Mouse (Mus musculus) MEL (cell line): ENCODE results near the gene Gpha2. TPM values are rescaled to one million over a fixed set of nuclear protein-coding genes. Genes with fewer than 3 reads are reported as not detected.

Experiments
- DNase-seq: peaks from one replicate; pipeline ENCODE4 v3.0.0; 2011; ENCODE audit warnings: low read depth, low spot score
- H3K27ac ChIP-seq: 2 replicates; pipeline ENCODE4 v1.5.1; 2012; ENCODE audit warnings: low read depth, mild to moderate bottlenecking, control low read depth, low read length, moderate library complexity; ENCODE audit not compliant: control insufficient read depth
- H3K27me3 ChIP-seq, 2 experiments: fragments of 150-350 bp in 1 of 2; sonication (generic) in 1 of 2; 2 replicates each; pipeline ENCODE4 v1.6.1; 2012; ENCODE audit warnings: low read length in 2 of 2, mild to moderate bottlenecking in 2 of 2, improper control_type of control experiment in 1 of 2, moderate library complexity in 1 of 2; ENCODE audit not compliant: insufficient read depth in 2 of 2, control insufficient read depth in 1 of 2
- H3K36me3 ChIP-seq, 2 experiments: 2 replicates each; pipeline ENCODE4 v1.6.1; 2012 to 2014; ENCODE audit warnings: low read length in 2 of 2, improper control_type of control experiment in 1 of 2, inconsistent platforms in 1 of 2, mild to moderate bottlenecking in 1 of 2; ENCODE audit not compliant: insufficient read depth in 2 of 2, control insufficient read depth in 1 of 2
- H3K4me1 ChIP-seq, 2 experiments: fragments of 150-350 bp in 1 of 2; sonication (generic) in 1 of 2; 2 replicates each; pipeline ENCODE4 v1.6.1; 2012; ENCODE audit warnings: low read length in 2 of 2, improper control_type of control experiment in 1 of 2, mild to moderate bottlenecking in 1 of 2; ENCODE audit not compliant: insufficient read depth in 2 of 2, control insufficient read depth in 1 of 2
- H3K4me3 ChIP-seq, 2 experiments: fragments of 150-350 bp in 1 of 2; sonication (generic) in 1 of 2; 2 replicates each; pipeline ENCODE4 v1.5.1; 2012; ENCODE audit warnings: low read depth in 2 of 2, low read length in 2 of 2, mild to moderate bottlenecking in 2 of 2, moderate library complexity in 2 of 2, control low read depth in 1 of 2, improper control_type of control experiment in 1 of 2; ENCODE audit not compliant: control insufficient read depth in 1 of 2, insufficient read depth in 1 of 2
- H3K79me2 ChIP-seq: 2 replicates; pipeline ENCODE4 v1.6.1; 2012; ENCODE audit warnings: mild to moderate bottlenecking, low read length, moderate library complexity; ENCODE audit not compliant: control insufficient read depth, poor library complexity, insufficient read depth
- H3K9ac ChIP-seq: 2 replicates; pipeline ENCODE4 v1.6.1; 2012; ENCODE audit warnings: low read depth, mild to moderate bottlenecking, control low read depth, low read length, moderate library complexity; ENCODE audit not compliant: control insufficient read depth, poor library complexity, severe bottlenecking
- H3K9me3 ChIP-seq: fragments of 150-350 bp; sonication (generic); replicated peaks from 2 replicates; pipeline ENCODE4 v1.6.1; 2012; ENCODE audit warnings: mild to moderate bottlenecking, low read length, improper control_type of control experiment, moderate library complexity; ENCODE audit not compliant: insufficient read depth
- CHD1 ChIP-seq: IDR thresholded peaks from 2 replicates; pipeline ENCODE4 v1.6.1; 2012; ENCODE audit warnings: low read depth, mild to moderate bottlenecking, inconsistent platforms, low read length, improper control_type of control experiment
- CTCF ChIP-seq, 3 experiments: IDR thresholded peaks in 2 of 3; conservative IDR thresholded peaks in 1 of 3; 2 replicates each; pipeline ENCODE4 v1.5.1; 2011 to 2012; ENCODE audit warnings: low read length in 3 of 3, low read depth in 2 of 3, mild to moderate bottlenecking in 2 of 3, improper control_type of control experiment in 1 of 3, inconsistent platforms in 1 of 3, mixed read lengths in 1 of 3, moderate library complexity in 1 of 3; ENCODE audit not compliant: control insufficient read depth in 1 of 3, insufficient read depth in 1 of 3, poor library complexity in 1 of 3, severe bottlenecking in 1 of 3
- ETS1 ChIP-seq: IDR thresholded peaks from 2 replicates; pipeline ENCODE4 v1.6.1; 2012; ENCODE audit warnings: low read depth, mild to moderate bottlenecking, inconsistent platforms, low read length, improper control_type of control experiment, moderate library complexity
- GABPA ChIP-seq: IDR thresholded peaks from 2 replicates; pipeline ENCODE4 v1.6.1; 2012; ENCODE audit warnings: low read depth, mild to moderate bottlenecking, inconsistent platforms, low read length, improper control_type of control experiment, moderate library complexity
- HCFC1 ChIP-seq: IDR thresholded peaks from 2 replicates; pipeline ENCODE4 v1.6.1; 2012; ENCODE audit warnings: low read depth, mild to moderate bottlenecking, inconsistent platforms, low read length, improper control_type of control experiment, moderate library complexity
- MAZ ChIP-seq: IDR thresholded peaks from 2 replicates; pipeline ENCODE4 v1.6.1; 2012; ENCODE audit warnings: low read depth, mild to moderate bottlenecking, inconsistent platforms, low read length, improper control_type of control experiment
- MYB ChIP-seq: IDR thresholded peaks from 2 replicates; pipeline ENCODE4 v1.6.1; 2011; ENCODE audit warnings: mild to moderate bottlenecking, low read depth, low read length, improper control_type of control experiment
- POLR2A ChIP-seq, 2 experiments: IDR thresholded peaks; 2 replicates each; pipeline ENCODE4 v1.6.1; 2011 to 2012; ENCODE audit warnings: low read length in 2 of 2, mild to moderate bottlenecking in 2 of 2, control low read depth in 1 of 2, improper control_type of control experiment in 1 of 2, low read depth in 1 of 2, moderate library complexity in 1 of 2; ENCODE audit not compliant: control insufficient read depth in 1 of 2, insufficient read depth in 1 of 2, poor library complexity in 1 of 2
- RAD21 ChIP-seq: IDR thresholded peaks from 2 replicates; pipeline ENCODE4 v1.6.1; 2011; ENCODE audit warnings: mild to moderate bottlenecking, low read depth, low read length, improper control_type of control experiment
- SIN3A ChIP-seq: IDR thresholded peaks from 2 replicates; pipeline ENCODE4 v1.6.1; 2012; ENCODE audit warnings: low read length, improper control_type of control experiment, inconsistent platforms
- SMC3 ChIP-seq: IDR thresholded peaks from 2 replicates; pipeline ENCODE4 v1.6.1; 2011; ENCODE audit warnings: low read depth, low read length, improper control_type of control experiment
- UBTF ChIP-seq: IDR thresholded peaks from 2 replicates; pipeline ENCODE4 v1.6.1; 2012; ENCODE audit warnings: low read depth, mild to moderate bottlenecking, inconsistent platforms, low read length, improper control_type of control experiment, moderate library complexity, borderline replicate concordance; ENCODE audit not compliant: insufficient read depth
- ZC3H11A ChIP-seq: IDR thresholded peaks from 2 replicates; pipeline ENCODE4 v1.6.1; 2012; ENCODE audit warnings: low read depth, mild to moderate bottlenecking, inconsistent platforms, low read length, improper control_type of control experiment
- ZKSCAN1 ChIP-seq: IDR thresholded peaks from 2 replicates; pipeline ENCODE4 v1.6.1; 2012; ENCODE audit warnings: low read depth, mild to moderate bottlenecking, inconsistent platforms, low read length, improper control_type of control experiment, moderate library complexity
- ZNF384 ChIP-seq: IDR thresholded peaks from 2 replicates; pipeline ENCODE4 v1.6.1; 2012; ENCODE audit warnings: low read depth, mild to moderate bottlenecking, inconsistent platforms, low read length, improper control_type of control experiment
- polyA plus RNA-seq, 2 experiments: library from polyadenylated mRNA; stranded (reverse) in 1 of 2; unstranded in 1 of 2; fragments of >175 nt in 1 of 2; fragments of >200 nt in 1 of 2; gene quantifications; 2 replicates each; pipeline versions ENCODE4 v1.2.1 to v1.2.4; 2012; ENCODE audit warnings: low replicate concordance in 2 of 2, low read depth in 1 of 2; ENCODE audit not compliant: insufficient read length in 2 of 2, insufficient read depth in 1 of 2, missing spikeins in 1 of 2
- total RNA-seq: library from RNA; depleted of rRNA; stranded (reverse); fragments of 300-350 nt; gene quantifications from 2 replicates; pipeline ENCODE4 v1.2.3, GENCODE M21; 2012

The Gpha2 gene
- total and polyA plus RNA-seq, 3 experiments, result 0.19 TPM; not detected in 2

DNA sequence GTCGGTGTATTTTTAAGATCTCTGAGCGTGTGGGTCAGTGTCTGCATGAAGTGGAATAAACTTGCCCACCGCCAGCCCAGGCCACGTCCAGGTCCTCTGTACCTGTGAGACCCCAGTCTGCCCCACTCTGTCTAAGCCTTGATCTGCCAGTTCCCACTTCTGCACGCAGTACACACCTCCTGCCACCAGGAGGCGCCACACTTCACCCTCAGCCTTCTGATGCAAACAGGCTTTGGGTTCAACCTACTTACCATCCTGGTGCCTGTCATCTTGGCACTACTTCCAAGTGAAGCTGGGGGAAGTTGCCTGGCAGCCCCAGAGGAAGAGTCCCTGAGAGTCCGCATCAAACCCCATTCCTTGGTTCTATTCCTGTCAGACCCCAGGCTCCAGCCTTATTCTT is 36.0 kb downstream of the Gpha2 start:
- Histone ChIP-seq H3K27me3 (no peaks in the 10 kb centered on the region), H3K9me3 (no peaks in the 10 kb centered on the region), H3K9ac (no peak overlapping the region), H3K36me3 (peaks cover 0 to 2% of the 10 kb centered on the region in 2 experiments; a peak in 1 of 4 replicates), H3K27ac (no peak overlapping the region), H3K4me1 (no peaks in the 10 kb centered on the region), H3K4me3 (no peak overlapping the region), H3K79me2 (no peaks in the 10 kb centered on the region)
- TF ChIP-seq CHD1, result no peak
- peak; percentile 73 for TF ChIP-seq RAD21
- TF ChIP-seq MAZ, result 0 out of 2 replicates have a peak, but pooled peaks have one; percentile 32
- peak; percentile 82 for TF ChIP-seq ZC3H11A
- peak; percentile 96 to 99 (median 96) for TF ChIP-seq CTCF (IDR thresholded peaks at IDR 0.05 in 2 of 3, conservative IDR thresholded peaks at IDR 0.05 in 1 of 3; ENCODE audit: control insufficient read depth in 1 of 3, insufficient read depth in 1 of 3, low read depth in 2 of 3, low read length in 3 of 3, poor library complexity in 1 of 3, severe bottlenecking in 1 of 3)
- TF ChIP-seq GABPA, result no peak
- TF ChIP-seq HCFC1, result 0 out of 2 replicates have a peak, but pooled peaks have one; percentile 32
- TF ChIP-seq ZNF384, result 0 out of 2 replicates have a peak, but pooled peaks have one; percentile 24
- peak; percentile 96 for TF ChIP-seq SMC3
- TF ChIP-seq SIN3A, result peak; percentile 62; the same call in 1 of the 2 replicates
- peak; percentile 82 for DNase-seq

DNA sequence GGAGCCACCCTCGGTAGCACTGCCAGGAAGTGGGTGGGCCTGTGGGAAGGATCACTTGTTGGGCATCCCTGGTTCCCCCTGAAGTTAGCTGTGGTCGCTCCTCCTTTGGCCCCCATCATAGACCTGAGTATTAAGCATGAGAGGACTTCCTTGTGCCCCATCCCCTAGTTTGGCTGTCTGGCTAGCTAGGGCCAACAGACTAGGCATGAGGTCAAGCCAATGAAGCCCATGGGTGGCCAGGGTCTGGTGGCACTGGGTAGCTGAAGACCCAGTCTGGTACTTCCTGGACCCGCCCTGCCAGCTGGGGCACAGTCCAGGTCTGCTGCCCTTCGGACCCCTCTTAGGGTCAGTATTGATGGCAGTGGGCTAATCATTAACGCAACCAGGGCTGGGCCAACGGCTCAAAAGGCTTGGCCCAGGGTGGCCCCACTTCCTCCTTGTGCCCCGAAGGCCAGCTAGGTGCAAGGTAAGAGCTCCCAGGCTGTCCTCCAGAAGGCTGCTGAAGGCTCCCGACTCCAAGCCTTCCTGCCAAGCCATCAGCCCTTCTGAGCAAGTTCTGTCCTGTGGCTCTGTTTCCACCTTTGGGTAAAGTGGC is 36.8 kb downstream of the Gpha2 start:
- H3K9ac ChIP-seq, result no peak overlapping the region
- no peaks in the 10 kb centered on the region for H3K9me3 ChIP-seq
- H3K27me3 ChIP-seq, result no peaks in the 10 kb centered on the region
- no peaks in the 10 kb centered on the region for H3K79me2 ChIP-seq
- TF ChIP-seq MYB (no peak), ZKSCAN1 (no peak), CHD1 (no peak), ETS1 (no peak), POLR2A (IDR thresholded peaks at IDR 0.05; ENCODE audit: control insufficient read depth in 1 of 2, insufficient read depth in 1 of 2, low read depth in 1 of 2, low read length in 2 of 2, poor library complexity in 1 of 2) (no peak), UBTF (no peak)
- no peak overlapping the region for H3K4me3 ChIP-seq
- peaks cover 0 to 2% of the 10 kb centered on the region in 2 experiments; a peak in 1 of 4 replicates for H3K36me3 ChIP-seq
- H3K27ac ChIP-seq, result no peak overlapping the region
- H3K4me1 ChIP-seq, result no peaks in the 10 kb centered on the region; a peak in 1 of 4 replicates
- DNase-seq, result no peak
